In the genomic region with DNA sequence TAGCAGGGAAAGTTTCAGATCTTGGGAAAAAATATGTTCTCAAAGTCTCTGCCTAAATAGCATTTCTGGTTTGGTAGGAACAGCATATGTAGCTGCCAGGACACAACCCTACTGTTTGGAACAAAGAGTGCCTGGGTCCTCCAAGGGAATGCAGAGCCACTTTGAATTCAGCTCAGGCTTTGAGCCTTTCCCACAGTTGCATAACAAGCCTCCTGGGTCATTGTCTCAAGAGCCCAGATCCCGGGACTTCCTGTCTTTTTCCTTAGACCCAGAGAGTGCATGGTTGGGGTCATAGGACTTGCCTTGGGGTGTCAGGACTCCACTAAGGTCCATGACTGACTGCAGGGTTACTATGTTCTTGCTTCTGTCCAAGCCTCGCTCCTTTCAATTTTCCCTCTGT, we compare ENCODE assay signal across 15 mouse cellular contexts. TPM values are rescaled to one million over a fixed set of nuclear protein-coding genes. Genes with fewer than 3 reads are reported as not detected.
DNase-seq lines count a peak whose midpoint lies in the region; ATAC-seq lines count a peak whose summit lies in the region.
"Had no signal": no experiment of that assay in that cellular context is flagged by ENCODE, and none has a peak within 500 bp of the region (broad histone marks: within the 10 kb centered on the region; RNA-seq: fewer than 3 reads in every experiment).

No protein-coding gene starts in this region.

- H3K36me3 ChIP-seq in liver, embryonic 12.5 days: no peaks in the 10 kb centered on the region
- H3K36me3 ChIP-seq: embryonic facial prominence, embryonic 10.5 days had no signal

- ATAC-seq in liver, embryonic 12.5 days: no peak

- peaks cover 8% of the 10 kb centered on the region; the same call in 1 of the 2 replicates for H3K27me3 ChIP-seq in liver, embryonic 12.5 days (replicated peaks)

- no peak overlapping the region for H3K4me2 ChIP-seq in liver, embryonic 12.5 days
- H3K4me2 ChIP-seq: hindbrain, embryonic 14.5 days had no signal

- no peak overlapping the region for H3K4me3 ChIP-seq in liver, embryonic 12.5 days
- H3K4me3 ChIP-seq: embryonic facial prominence, embryonic 10.5 days; heart, adult 2 months had no signal

- 38% methylated on average over 2 of the region's 2 CpGs for WGBS in liver, embryonic 12.5 days (ENCODE audit: insufficient replicate concordance)

- peaks cover 7% of the 10 kb centered on the region; the same call in 1 of the 2 replicates for H3K4me1 ChIP-seq in liver, embryonic 12.5 days

- peak; percentile 5 to 28 for DNase-seq in frontal cortex, postnatal 36 days (ENCODE audit: low spot score in 2 of 2)
- DNase-seq in frontal cortex, postnatal 25 days (ENCODE audit: low spot score in 2 of 2): no peak
- DNase-seq in layer of hippocampus, adult 11-12 months (ENCODE audit: low spot score): peak; percentile 39
- no peak for DNase-seq in layer of hippocampus, adult 9-10 months (ENCODE audit: low spot score)
- peak; percentile 45 for DNase-seq in adipocyte (ENCODE audit: low spot score)
- peak; percentile 40 for DNase-seq in layer of hippocampus, adult 9-11 months
- DNase-seq: adrenal gland, adult 2 months; cerebellum, adult 11-12 months had no signal

- H3K9me3 ChIP-seq in liver, embryonic 12.5 days (replicated peaks): no peaks in the 10 kb centered on the region
- H3K9me3 ChIP-seq: embryonic facial prominence, embryonic 10.5 days had no signal

- H3K9ac ChIP-seq in liver, embryonic 12.5 days: no peak overlapping the region
- H3K9ac ChIP-seq: hindbrain, embryonic 14.5 days; liver, embryonic 14.5 days had no signal

- H3K27ac ChIP-seq in liver, embryonic 12.5 days: no peak overlapping the region
- H3K27ac ChIP-seq: embryonic facial prominence, embryonic 10.5 days; heart, adult 2 months; hindbrain, embryonic 14.5 days; liver, embryonic 14.5 days had no signal

RNA-seq across cellular contexts. Expression of a gene that starts 1.7 kb away (rescaled TPM):
- not detected in 2 replicates for polyA plus RNA-seq in liver, embryonic 12.5 days (2016; fragmentation: Nextera tagmentation; extraction: Ambion mirVana)
- polyA plus RNA-seq: adrenal gland, adult 2 months; embryonic facial prominence, embryonic 10.5 days; forebrain, embryonic 11.5 days; kidney, embryonic 14.5 days; liver, embryonic 14.5 days had no signal

RNA-seq across cellular contexts. Expression of a gene that starts 8.2 kb away (rescaled TPM):
- polyA plus RNA-seq in liver, embryonic 12.5 days (2016; fragmentation: Nextera tagmentation; extraction: Ambion mirVana): not detected in 2 replicates
- polyA plus RNA-seq: adrenal gland, adult 2 months; embryonic facial prominence, embryonic 10.5 days; forebrain, embryonic 11.5 days; heart, adult 2 months; hindbrain, embryonic 14.5 days; kidney, embryonic 14.5 days; liver, embryonic 14.5 days had no signal

RNA-seq across cellular contexts. Expression of a gene that starts 9.6 kb away (rescaled TPM):
- polyA plus RNA-seq in liver, embryonic 12.5 days (2016; fragmentation: Nextera tagmentation; extraction: Ambion mirVana): not detected in 2 replicates
- polyA plus RNA-seq: adrenal gland, adult 2 months; embryonic facial prominence, embryonic 10.5 days; forebrain, embryonic 11.5 days; heart, adult 2 months; hindbrain, embryonic 14.5 days; kidney, embryonic 14.5 days; liver, embryonic 14.5 days had no signal

RNA-seq across cellular contexts. Expression of a gene that starts 21.7 kb away (rescaled TPM):
- polyA plus RNA-seq in liver, embryonic 12.5 days (2016; fragmentation: Nextera tagmentation; extraction: Ambion mirVana): 27.5 and 30.9 TPM in 2 replicates
- polyA plus RNA-seq: adrenal gland, adult 2 months; heart, adult 2 months had no signal

RNA-seq across cellular contexts. Expression of a gene that starts 22.3 kb away (rescaled TPM):
- not detected in 2 replicates for polyA plus RNA-seq in liver, embryonic 12.5 days (2016; fragmentation: Nextera tagmentation; extraction: Ambion mirVana)
- polyA plus RNA-seq: adrenal gland, adult 2 months; embryonic facial prominence, embryonic 10.5 days; forebrain, embryonic 11.5 days; hindbrain, embryonic 14.5 days; kidney, embryonic 14.5 days; liver, embryonic 14.5 days had no signal

Comparison
In these comparisons a context has a peak if more than half of its experiments do, and no peak if none do; other contexts are left out.
1. DNase-seq: peak in frontal cortex, postnatal 36 days (2 of 2), layer of hippocampus, adult 11-12 months (single experiment), adipocyte (single experiment) and layer of hippocampus, adult 9-11 months (single experiment); none in frontal cortex, postnatal 25 days (0 of 2) and layer of hippocampus, adult 9-10 months (single experiment).